Mouse (Mus musculus) common myeloid progenitor, adult 5-6 weeks (primary cell): ENCODE measurements around the gene Mas1. TPM values are rescaled to one million over a fixed set of nuclear protein-coding genes. Genes with fewer than 3 reads are reported as not detected.
A peak's percentile ranks its signal among the peaks of the same experiment; 100 is the strongest.
"Not testable (repeated sequence)": the region's sequence is repeated elsewhere in the genome, so short reads cannot be mapped to it uniquely, and the experiment has no call there.

Experiments
- ATAC-seq: replicated peaks from 2 replicates; pipeline ENCODE4 v1.8.0; 2016; ENCODE audit warnings: low read depth, mild to moderate bottlenecking, moderate TSS enrichment, inconsistent platforms; ENCODE audit not compliant: poor library complexity, severe bottlenecking
- total RNA-seq: library from RNA; stranded (forward); fragments of 200-1000, 187-1606 nt; gene quantifications from 2 replicates; pipeline ENCODE4 v1.2.3, GENCODE M21; 2017

Gene Mas1
- not detected in 2 replicates for total RNA-seq

DNA sequence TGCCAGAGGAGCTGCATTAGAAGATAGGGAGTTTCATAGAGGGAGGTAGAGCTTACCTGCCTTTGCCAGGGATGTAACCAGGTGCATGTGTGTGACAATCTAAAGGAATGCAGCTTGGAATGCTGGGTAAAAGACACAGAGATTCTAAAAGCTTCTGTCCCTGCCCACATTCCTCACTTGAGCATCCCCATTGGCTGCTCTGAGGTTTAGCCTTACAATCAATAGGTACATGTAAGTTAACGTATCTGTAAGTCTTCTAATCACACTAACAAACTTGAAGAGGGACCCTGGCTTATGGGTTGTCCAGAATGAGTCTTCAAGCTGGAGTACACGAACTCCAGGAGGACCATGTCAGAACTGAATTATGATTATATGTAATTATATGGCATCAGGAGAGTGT lies at the start of gene Mas1:
Mas1 (minus strand) TSS at position 101 of the 400 bp plus-strand sequence.
- no peak for ATAC-seq

- ATAC-seq = peak; percentile 26
Observed at GRCm38 (mm10) chr17:12916588-12917380, 48.8 kb upstream of the Mas1 start.

- peak; percentile 96 for ATAC-seq
Observed at GRCm38 (mm10) chr17:12915881-12916583, 48.1 kb upstream of the Mas1 start, which contains the start of gene Mrpl18. Gene Mrpl18, minus strand, starts transcription at chr17:12916345.

- ATAC-seq = peak; percentile 5
Observed at GRCm38 (mm10) chr17:12915488-12915880, 47.5 kb upstream of the Mas1 start, which contains the start of gene Tcp1. Gene Tcp1, plus strand, starts transcription at chr17:12915701.

GRCm38 (mm10) chr17:12910391-12910790 lies 42.4 kb upstream of the Mas1 start:
- ATAC-seq = no peak

- ATAC-seq = no peak
Observed at GRCm38 (mm10) chr17:12909361-12910280, 41.7 kb upstream of the Mas1 start, which contains the start of gene Pnldc1. Gene Pnldc1, minus strand, starts transcription at chr17:12910230.

DNA sequence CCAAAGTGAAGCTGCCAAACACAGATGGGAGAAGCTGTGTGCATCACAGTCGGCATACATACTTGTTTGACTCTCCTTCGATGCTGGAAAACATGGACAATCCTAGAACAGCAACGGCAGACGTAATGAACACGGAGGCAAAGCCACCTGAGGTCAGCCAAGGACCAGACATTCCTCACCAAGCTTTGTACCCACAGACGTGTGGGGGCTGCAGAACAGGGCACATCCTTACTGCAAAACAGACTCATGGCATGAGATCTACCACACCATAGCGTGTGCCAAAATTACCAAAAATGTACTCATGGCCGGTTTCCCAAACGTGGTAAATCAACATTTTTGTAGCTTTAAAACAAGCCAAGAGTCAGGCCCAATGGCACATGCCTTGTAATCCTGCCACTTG lies 38.5 kb upstream of the Mas1 start:
- no peak for ATAC-seq

DNA sequence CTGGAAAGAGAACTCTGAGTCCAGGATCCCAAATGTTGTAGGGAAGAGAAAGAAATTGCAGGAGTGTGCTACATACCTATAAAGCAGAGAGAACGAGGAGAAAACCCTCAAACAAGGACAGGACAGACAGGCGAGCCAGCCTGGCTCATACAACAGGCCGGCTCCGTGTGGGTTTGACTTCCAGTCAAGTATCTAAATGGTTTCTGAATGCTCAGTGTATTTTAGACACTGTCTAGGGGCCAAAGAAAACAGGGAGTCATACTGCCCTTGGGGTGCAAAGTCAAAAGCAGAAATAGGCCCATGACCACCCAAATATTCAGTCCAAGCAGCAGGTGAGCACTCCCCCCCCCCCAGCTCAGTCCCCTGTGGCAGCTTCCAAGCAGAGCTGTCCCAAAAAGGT lies 37.9 kb upstream of the Mas1 start:
- ATAC-seq = no peak

GRCm38 (mm10) chr17:12904349-12904748 lies 36.4 kb upstream of the Mas1 start:
- 0 out of 2 replicates have a peak, but pooled peaks have one; percentile 29 for ATAC-seq

- ATAC-seq = no peak
Observed at GRCm38 (mm10) chr17:12903372-12904333, 35.7 kb upstream of the Mas1 start.

- ATAC-seq = no peak
Observed at GRCm38 (mm10) chr17:12902291-12902690, 34.3 kb upstream of the Mas1 start.

- not testable (repeated sequence) for ATAC-seq
Observed at GRCm38 (mm10) chr17:12898607-12899006, 30.7 kb upstream of the Mas1 start.

DNA sequence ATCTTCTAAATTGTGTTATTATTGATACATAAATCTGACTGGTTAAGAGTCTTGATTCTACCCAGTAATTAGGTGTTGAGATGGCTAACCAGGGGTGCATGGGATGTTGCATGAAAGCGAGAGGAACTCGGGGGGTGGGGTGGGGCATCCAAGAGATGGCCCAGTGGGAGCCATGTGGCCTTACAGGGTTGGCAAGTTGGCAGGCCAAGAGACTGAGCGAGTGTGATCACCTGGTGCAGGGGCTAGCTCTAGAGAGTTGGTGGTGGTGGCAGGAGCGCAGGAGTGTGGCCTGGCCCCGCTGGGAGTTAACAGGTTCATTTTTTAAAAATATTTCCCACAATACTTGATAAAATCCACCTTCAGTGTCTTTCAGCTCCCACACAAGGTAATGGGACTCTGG lies 29.7 kb upstream of the Mas1 start:
- ATAC-seq = no peak

DNA sequence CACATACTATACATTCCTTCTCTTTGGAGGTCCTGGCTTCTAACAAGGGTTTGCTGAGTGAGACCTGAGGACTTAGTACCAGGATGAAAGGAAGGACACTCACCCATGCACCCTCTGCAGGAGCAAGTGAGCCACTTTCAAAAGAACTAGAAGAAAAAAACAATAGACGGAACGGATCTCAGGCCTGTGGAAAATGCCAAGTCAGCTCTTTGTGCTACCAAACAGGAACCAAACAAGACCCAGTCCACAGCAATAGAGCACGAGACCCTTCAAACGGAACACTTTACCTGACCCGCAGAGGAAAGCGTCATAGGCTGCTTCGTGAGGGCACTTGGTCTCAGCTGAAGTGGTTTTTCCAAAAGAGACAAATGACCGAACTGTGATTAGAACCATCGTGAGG lies 24.1 kb upstream of the Mas1 start:
- no peak for ATAC-seq

DNA sequence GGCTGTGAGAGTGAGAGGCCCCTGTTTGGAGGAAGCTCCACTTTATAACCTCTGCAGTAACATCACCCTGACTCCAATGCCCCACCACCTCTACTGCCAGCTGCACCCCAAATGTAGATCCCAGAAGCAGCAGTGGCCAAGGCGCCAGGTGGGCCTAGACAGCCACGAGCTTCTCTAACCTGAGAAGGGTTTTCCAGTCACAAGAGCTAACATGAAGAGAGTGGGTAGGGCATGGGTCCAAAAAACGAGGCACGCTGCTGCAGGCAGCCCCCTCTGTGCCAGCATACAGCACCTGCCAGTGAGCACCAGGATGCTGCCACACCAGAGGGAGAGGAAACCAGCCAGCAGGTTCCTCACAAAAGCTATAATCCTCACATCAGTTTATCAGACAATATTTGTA lies 23.1 kb upstream of the Mas1 start:
- no peak for ATAC-seq

GRCm38 (mm10) chr17:12887021-12887775 lies 19.3 kb upstream of the Mas1 start:
- no peak for ATAC-seq

DNA sequence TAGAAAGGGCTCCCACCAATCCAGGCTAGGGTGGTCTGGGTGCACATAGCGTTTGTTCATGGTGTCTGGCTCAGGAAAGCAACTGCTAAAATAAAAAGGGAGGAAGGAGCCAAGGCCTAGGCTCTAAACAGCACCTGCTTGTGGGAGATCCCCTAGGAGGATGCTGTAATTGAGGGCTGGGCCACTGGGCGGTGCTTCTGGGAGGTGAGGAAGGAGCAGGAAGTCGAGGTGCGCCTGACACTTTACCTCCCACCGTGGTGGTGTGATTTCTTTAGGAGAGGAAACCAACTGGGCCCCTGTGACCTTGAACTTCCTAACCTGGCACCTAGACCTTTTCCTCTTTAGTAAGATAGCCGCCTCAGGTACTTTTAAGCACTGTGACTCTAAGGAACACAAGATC lies 18.7 kb upstream of the Mas1 start:
- ATAC-seq = peak; percentile 47; the same call in 1 of the 2 replicates

DNA sequence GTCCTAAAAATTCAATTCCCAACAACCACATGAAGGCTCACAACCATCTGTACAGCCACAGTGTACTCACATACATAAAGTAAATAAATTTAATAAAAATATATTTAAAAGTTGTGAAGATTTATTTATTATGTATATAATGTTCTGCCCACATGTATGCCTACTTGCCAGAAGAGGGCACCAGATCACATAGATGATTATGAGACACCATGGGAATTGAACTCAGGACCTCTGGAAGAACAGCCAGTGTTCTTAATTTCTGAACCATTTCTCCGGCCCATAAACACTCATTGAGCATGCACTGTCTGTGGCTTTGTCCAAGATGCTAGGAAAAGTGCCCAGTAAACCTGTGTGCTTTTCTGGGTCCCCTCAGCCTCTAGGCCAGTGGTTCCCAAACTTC lies 13.3 kb upstream of the Mas1 start:
- ATAC-seq = no peak
